Comparison of ENCODE assay signal across 15 mouse cellular contexts in genomic region chr3:57833585-57833984, GRCm38 (mm10). TPM values are rescaled to one million over a fixed set of nuclear protein-coding genes. Genes with fewer than 3 reads are reported as not detected.
"Had no signal": no experiment of that assay in that cellular context is flagged by ENCODE, and none has a peak within 500 bp of the region (broad histone marks: within the 10 kb centered on the region; RNA-seq: fewer than 3 reads in every experiment).

No protein-coding gene starts in this region.

- DNase-seq: lung, adult 18-20 months; lung, embryonic 14.5 days; lung, postnatal 10 days; lung, postnatal 36 days; retina, postnatal 1 day; right cerebral cortex, adult 18-20 months; right cerebral cortex, postnatal 25 days; right cerebral cortex, postnatal 4 days; spleen, adult 18-20 months; thymus, adult 18-20 months; thymus, postnatal 14 days; thymus, postnatal 36 days had no signal

- ATAC-seq: midbrain, embryonic 13.5 days; midbrain, embryonic 15.5 days had no signal

RNA-seq across cellular contexts. Expression of gene Pfn2, which starts 14.3 kb away (rescaled TPM):
- total RNA-seq: monocyte, adult 5-6 weeks had no signal
